Mouse (Mus musculus): ENCODE data around the gene Notch3. TPM values are rescaled to one million over a fixed set of nuclear protein-coding genes. Genes with fewer than 3 reads are reported as not detected.
A peak's percentile ranks its signal among the peaks of the same experiment; 100 is the strongest.
"Not testable (repeated sequence)": the region's sequence is repeated elsewhere in the genome, so short reads cannot be mapped to it uniquely, and the experiment has no call there.

Notch3 gene
- polyA plus RNA-seq, 1 experiment from 2014 or later, result 15.9 TPM

- Histone ChIP-seq H3K9ac (ENCODE audit: low read depth, low read length) (peak overlapping the region; percentile 60), H3K4me1 (ENCODE audit: control insufficient read depth, insufficient read depth, low read length) (peaks cover 12% of the 10 kb centered on the region; the same call in 1 of the 2 replicates), H3K27me3 (ENCODE audit: control insufficient read depth, insufficient read depth, low read length) (peaks cover 6% of the 10 kb centered on the region; the same call in 1 of the 2 replicates), H3K9me3 (ENCODE audit: control insufficient read depth, low read length) (no peaks in the 10 kb centered on the region), H3K4me3 (ENCODE audit: low read length) (peak overlapping the region; percentile 44), H3K27ac (ENCODE audit: low read depth, low read length) (no peak overlapping the region), H3K36me3 (ENCODE audit: control insufficient read depth, insufficient read depth, low read length) (no peaks in the 10 kb centered on the region), H3K4me2 (replicated peaks; ENCODE audit: low read depth, low read length) (peak overlapping the region; percentile 96)
- ATAC-seq (ENCODE audit: low FRiP score, low TSS enrichment), result peak; percentile 33
- 27% methylated on average over 8 of the region's 8 CpGs for WGBS
Measured at GRCm38 (mm10) chr17:32099574-32099942, 67.1 kb downstream of the Notch3 start.

GRCm38 (mm10) chr17:32098905-32099304, 67.7 kb downstream of the Notch3 start:
- H3K27me3 ChIP-seq (ENCODE audit: control insufficient read depth, insufficient read depth, low read length); H3K9me3 ChIP-seq (ENCODE audit: control insufficient read depth, low read length); H3K4me2 ChIP-seq (replicated peaks; ENCODE audit: low read depth, low read length); H3K9ac ChIP-seq (ENCODE audit: low read depth, low read length); H3K36me3 ChIP-seq (ENCODE audit: control insufficient read depth, insufficient read depth, low read length); H3K4me3 ChIP-seq (ENCODE audit: low read length); H3K27ac ChIP-seq (ENCODE audit: low read depth, low read length); ATAC-seq (ENCODE audit: low FRiP score, low TSS enrichment): not testable (repeated sequence)
- WGBS, result 87% methylated on average over 6 of the region's 6 CpGs
- H3K4me1 ChIP-seq (ENCODE audit: control insufficient read depth, insufficient read depth, low read length), result peaks cover 12% of the 10 kb centered on the region; the same call in 1 of the 2 replicates

GRCm38 (mm10) chr17:32097676-32098075, 69.0 kb downstream of the Notch3 start:
- Histone ChIP-seq H3K9ac (ENCODE audit: low read depth, low read length) (no peak overlapping the region), H3K4me2 (replicated peaks; ENCODE audit: low read depth, low read length) (no peak overlapping the region), H3K27ac (ENCODE audit: low read depth, low read length) (no peak overlapping the region), H3K4me1 (ENCODE audit: control insufficient read depth, insufficient read depth, low read length) (peaks cover 12% of the 10 kb centered on the region; the same call in 1 of the 2 replicates), H3K36me3 (ENCODE audit: control insufficient read depth, insufficient read depth, low read length) (no peaks in the 10 kb centered on the region), H3K27me3 (ENCODE audit: control insufficient read depth, insufficient read depth, low read length) (peaks cover 6% of the 10 kb centered on the region; the same call in 1 of the 2 replicates), H3K9me3 (ENCODE audit: control insufficient read depth, low read length) (peaks cover 6% of the 10 kb centered on the region), H3K4me3 (ENCODE audit: low read length) (no peak overlapping the region)
- WGBS, result 83% methylated on average over 1 of the region's 1 CpGs
- no peak for ATAC-seq (ENCODE audit: low FRiP score, low TSS enrichment)

GRCm38 (mm10) chr17:32092895-32093294, 73.8 kb downstream of the Notch3 start:
- ATAC-seq (ENCODE audit: low FRiP score, low TSS enrichment), result no peak
- Histone ChIP-seq H3K9me3 (ENCODE audit: control insufficient read depth, low read length) (peaks cover 6% of the 10 kb centered on the region), H3K36me3 (ENCODE audit: control insufficient read depth, insufficient read depth, low read length) (no peaks in the 10 kb centered on the region), H3K4me1 (ENCODE audit: control insufficient read depth, insufficient read depth, low read length) (peaks cover 10% of the 10 kb centered on the region), H3K9ac (ENCODE audit: low read depth, low read length) (no peak overlapping the region), H3K4me3 (ENCODE audit: low read length) (no peak overlapping the region), H3K27ac (ENCODE audit: low read depth, low read length) (no peak overlapping the region), H3K27me3 (ENCODE audit: control insufficient read depth, insufficient read depth, low read length) (no peaks in the 10 kb centered on the region), H3K4me2 (replicated peaks; ENCODE audit: low read depth, low read length) (no peak overlapping the region)
- WGBS, result 82% methylated on average over 5 of the region's 5 CpGs

- WGBS, result 80% methylated on average over 1 of the region's 1 CpGs
- H3K4me2 ChIP-seq (replicated peaks; ENCODE audit: low read depth, low read length), result no peak overlapping the region
- ATAC-seq (ENCODE audit: low FRiP score, low TSS enrichment), result no peak
Measured at GRCm38 (mm10) chr17:32092241-32092619, 74.4 kb downstream of the Notch3 start.

GRCm38 (mm10) chr17:32091364-32092240, 75.0 kb downstream of the Notch3 start:
- H3K36me3 ChIP-seq (ENCODE audit: control insufficient read depth, insufficient read depth, low read length); H3K9me3 ChIP-seq (ENCODE audit: control insufficient read depth, low read length); H3K4me1 ChIP-seq (ENCODE audit: control insufficient read depth, insufficient read depth, low read length); H3K9ac ChIP-seq (ENCODE audit: low read depth, low read length); H3K27me3 ChIP-seq (ENCODE audit: control insufficient read depth, insufficient read depth, low read length): not testable (repeated sequence)
- ATAC-seq (ENCODE audit: low FRiP score, low TSS enrichment), result peak; percentile 94
- Histone ChIP-seq H3K4me2 (replicated peaks; ENCODE audit: low read depth, low read length) (peak overlapping the region; percentile 43), H3K4me3 (ENCODE audit: low read length) (peak overlapping the region; percentile 19), H3K27ac (ENCODE audit: low read depth, low read length) (peak overlapping the region; percentile 69; the same call in 1 of the 2 replicates)
- WGBS, result 5% methylated on average over 13 of the region's 16 CpGs

More at GRCm38 (mm10) chr17:32092241-32092619, 74.4 kb downstream of the Notch3 start:
- Histone ChIP-seq H3K36me3 (ENCODE audit: control insufficient read depth, insufficient read depth, low read length) (no peaks in the 10 kb centered on the region), H3K4me1 (ENCODE audit: control insufficient read depth, insufficient read depth, low read length) (peaks cover 10% of the 10 kb centered on the region), H3K27ac (ENCODE audit: low read depth, low read length) (no peak overlapping the region), H3K4me3 (ENCODE audit: low read length) (no peak overlapping the region), H3K9me3 (ENCODE audit: control insufficient read depth, low read length) (peaks cover 6% of the 10 kb centered on the region), H3K27me3 (ENCODE audit: control insufficient read depth, insufficient read depth, low read length) (no peaks in the 10 kb centered on the region), H3K9ac (ENCODE audit: low read depth, low read length) (no peak overlapping the region)

- ATAC-seq (ENCODE audit: low FRiP score, low TSS enrichment), result peak; percentile 65
- Histone ChIP-seq H3K36me3 (ENCODE audit: control insufficient read depth, insufficient read depth, low read length) (no peaks in the 10 kb centered on the region), H3K4me3 (ENCODE audit: low read length) (peak overlapping the region; percentile 19), H3K9ac (ENCODE audit: low read depth, low read length) (no peak overlapping the region), H3K4me1 (ENCODE audit: control insufficient read depth, insufficient read depth, low read length) (peaks cover 10% of the 10 kb centered on the region), H3K9me3 (ENCODE audit: control insufficient read depth, low read length) (peaks cover 6% of the 10 kb centered on the region), H3K27me3 (ENCODE audit: control insufficient read depth, insufficient read depth, low read length) (no peaks in the 10 kb centered on the region), H3K4me2 (replicated peaks; ENCODE audit: low read depth, low read length) (peak overlapping the region; percentile 43), H3K27ac (ENCODE audit: low read depth, low read length) (peak overlapping the region; percentile 69; the same call in 1 of the 2 replicates)
- WGBS, result 9% methylated on average over 1 of the region's 1 CpGs
Measured at GRCm38 (mm10) chr17:32091032-32091363, 75.7 kb downstream of the Notch3 start.

- 95% methylated on average over 2 of the region's 2 CpGs for WGBS
- H3K27ac ChIP-seq (ENCODE audit: low read depth, low read length), result no peak overlapping the region
- no peaks in the 10 kb centered on the region for H3K27me3 ChIP-seq (ENCODE audit: control insufficient read depth, insufficient read depth, low read length)
- no peaks in the 10 kb centered on the region for H3K36me3 ChIP-seq (ENCODE audit: control insufficient read depth, insufficient read depth, low read length)
- no peaks in the 10 kb centered on the region for H3K9me3 ChIP-seq (ENCODE audit: control insufficient read depth, low read length)
- no peak for ATAC-seq (ENCODE audit: low FRiP score, low TSS enrichment)
- H3K4me2 ChIP-seq (replicated peaks; ENCODE audit: low read depth, low read length), result no peak overlapping the region
- H3K4me1 ChIP-seq (ENCODE audit: control insufficient read depth, insufficient read depth, low read length), result peaks cover 10% of the 10 kb centered on the region
- H3K4me3 ChIP-seq (ENCODE audit: low read length), result no peak overlapping the region
- H3K9ac ChIP-seq (ENCODE audit: low read depth, low read length), result no peak overlapping the region
Measured at GRCm38 (mm10) chr17:32087069-32087468, 79.6 kb downstream of the Notch3 start.

- no peak overlapping the region for H3K9ac ChIP-seq (ENCODE audit: low read depth, low read length)
- H3K9me3 ChIP-seq (ENCODE audit: control insufficient read depth, low read length), result no peaks in the 10 kb centered on the region
- no peaks in the 10 kb centered on the region for H3K36me3 ChIP-seq (ENCODE audit: control insufficient read depth, insufficient read depth, low read length)
- H3K4me2 ChIP-seq (replicated peaks; ENCODE audit: low read depth, low read length), result no peak overlapping the region
- H3K4me3 ChIP-seq (ENCODE audit: low read length), result no peak overlapping the region
- H3K4me1 ChIP-seq (ENCODE audit: control insufficient read depth, insufficient read depth, low read length), result no peaks in the 10 kb centered on the region
- no peak overlapping the region for H3K27ac ChIP-seq (ENCODE audit: low read depth, low read length)
- H3K27me3 ChIP-seq (ENCODE audit: control insufficient read depth, insufficient read depth, low read length), result no peaks in the 10 kb centered on the region
- no peak for ATAC-seq (ENCODE audit: low FRiP score, low TSS enrichment)
- 100% methylated on average over 2 of the region's 2 CpGs for WGBS
Measured at GRCm38 (mm10) chr17:32083351-32083750, 83.3 kb downstream of the Notch3 start.
